Mouse (Mus musculus): ENCODE measurements around the gene G3bp1. TPM values are rescaled to one million over a fixed set of nuclear protein-coding genes. Genes with fewer than 3 reads are reported as not detected.
A peak's percentile ranks its signal among the peaks of the same experiment; 100 is the strongest.

Gene G3bp1
- polyA plus RNA-seq, 1 experiment from 2014 or later, result 282 TPM

GRCm38 (mm10) chr11:55469923-55470691 is 622 bp downstream of the G3bp1 start:
- 1% methylated on average over 46 of the region's 46 CpGs for WGBS
- no peaks in the 10 kb centered on the region for H3K27me3 ChIP-seq (replicated peaks; ENCODE audit: low read depth, poor library complexity, severe bottlenecking)
- H3K4me3 ChIP-seq, result peak overlapping the region; percentile 89

GRCm38 (mm10) chr11:55470761-55471160 is 1.3 kb downstream of the G3bp1 start:
- H3K27ac ChIP-seq (replicated peaks), result peak overlapping the region; percentile 97
- H3K4me1 ChIP-seq, result peaks cover 23% of the 10 kb centered on the region
- no peaks in the 10 kb centered on the region for H3K9me3 ChIP-seq
- peak overlapping the region; percentile 89 for H3K4me3 ChIP-seq
- WGBS, result 61% methylated on average over 8 of the region's 8 CpGs
- no peaks in the 10 kb centered on the region for H3K27me3 ChIP-seq (replicated peaks; ENCODE audit: low read depth, poor library complexity, severe bottlenecking)
- DNase-seq (ENCODE audit: low spot score), result no peak
- peaks cover 45% of the 10 kb centered on the region for H3K36me3 ChIP-seq (replicated peaks)

More at GRCm38 (mm10) chr11:55469923-55470691, 622 bp downstream of the G3bp1 start:
- peaks cover 42% of the 10 kb centered on the region for H3K36me3 ChIP-seq (replicated peaks)
- no peaks in the 10 kb centered on the region for H3K9me3 ChIP-seq
- peaks cover 23% of the 10 kb centered on the region for H3K4me1 ChIP-seq
- peak overlapping the region; percentile 97 for H3K27ac ChIP-seq (replicated peaks)
- peak; percentile 62 for DNase-seq (ENCODE audit: low spot score)

- 94% methylated on average over 7 of the region's 7 CpGs for WGBS
- Histone ChIP-seq H3K36me3 (replicated peaks) (peaks cover 52% of the 10 kb centered on the region), H3K4me3 (peak overlapping the region; percentile 89), H3K4me1 (peaks cover 23% of the 10 kb centered on the region), H3K9me3 (no peaks in the 10 kb centered on the region), H3K27ac (replicated peaks) (no peak overlapping the region), H3K27me3 (replicated peaks; ENCODE audit: low read depth, poor library complexity, severe bottlenecking) (no peaks in the 10 kb centered on the region)
- DNase-seq (ENCODE audit: low spot score), result no peak
These were observed 2.0 kb downstream of the G3bp1 start for GRCm38 (mm10) chr11:55471467-55471866.

- H3K4me1 ChIP-seq, result peaks cover 18% of the 10 kb centered on the region
- H3K36me3 ChIP-seq (replicated peaks), result peaks cover 69% of the 10 kb centered on the region
- H3K27ac ChIP-seq (replicated peaks), result no peak overlapping the region
- WGBS, result 94% methylated on average over 3 of the region's 3 CpGs
- DNase-seq (ENCODE audit: low spot score), result no peak
- no peaks in the 10 kb centered on the region for H3K9me3 ChIP-seq
- H3K27me3 ChIP-seq (replicated peaks; ENCODE audit: low read depth, poor library complexity, severe bottlenecking), result no peaks in the 10 kb centered on the region
- no peak overlapping the region for H3K4me3 ChIP-seq
These were observed 3.7 kb downstream of the G3bp1 start for GRCm38 (mm10) chr11:55473219-55473618.

GRCm38 (mm10) chr11:55485443-55485842 is 16.0 kb downstream of the G3bp1 start:
- Histone ChIP-seq H3K9me3 (no peaks in the 10 kb centered on the region), H3K27ac (replicated peaks) (no peak overlapping the region), H3K27me3 (replicated peaks; ENCODE audit: low read depth, poor library complexity, severe bottlenecking) (no peaks in the 10 kb centered on the region), H3K36me3 (replicated peaks) (peaks cover 97% of the 10 kb centered on the region), H3K4me1 (no peaks in the 10 kb centered on the region), H3K4me3 (no peak overlapping the region)
- 97% methylated on average over 7 of the region's 7 CpGs for WGBS
- DNase-seq (ENCODE audit: low spot score), result no peak

- Histone ChIP-seq H3K36me3 (replicated peaks) (peaks cover 99% of the 10 kb centered on the region), H3K27me3 (replicated peaks; ENCODE audit: low read depth, poor library complexity, severe bottlenecking) (no peaks in the 10 kb centered on the region), H3K27ac (replicated peaks) (no peak overlapping the region), H3K4me3 (no peak overlapping the region), H3K9me3 (no peaks in the 10 kb centered on the region), H3K4me1 (no peaks in the 10 kb centered on the region)
- WGBS, result 91% methylated on average over 6 of the region's 6 CpGs
- DNase-seq (ENCODE audit: low spot score), result no peak
These were observed 26.7 kb downstream of the G3bp1 start for GRCm38 (mm10) chr11:55496158-55496557.

GRCm38 (mm10) chr11:55497885-55498284 is 28.4 kb downstream of the G3bp1 start:
- Histone ChIP-seq H3K4me3 (no peak overlapping the region), H3K9me3 (no peaks in the 10 kb centered on the region), H3K27me3 (replicated peaks; ENCODE audit: low read depth, poor library complexity, severe bottlenecking) (no peaks in the 10 kb centered on the region), H3K36me3 (replicated peaks) (peaks cover 99% of the 10 kb centered on the region), H3K27ac (replicated peaks) (no peak overlapping the region), H3K4me1 (no peaks in the 10 kb centered on the region)
- DNase-seq (ENCODE audit: low spot score), result peak; percentile 41
- WGBS, result 73% methylated on average over 5 of the region's 5 CpGs

GRCm38 (mm10) chr11:55501955-55502531 is 32.6 kb downstream of the G3bp1 start:
- 86% methylated on average over 8 of the region's 8 CpGs for WGBS

GRCm38 (mm10) chr11:55502886-55503285 is 33.4 kb downstream of the G3bp1 start:
- Histone ChIP-seq H3K36me3 (replicated peaks) (peaks cover 64% of the 10 kb centered on the region), H3K9me3 (no peaks in the 10 kb centered on the region), H3K27ac (replicated peaks) (no peak overlapping the region), H3K27me3 (replicated peaks; ENCODE audit: low read depth, poor library complexity, severe bottlenecking) (no peaks in the 10 kb centered on the region), H3K4me3 (no peak overlapping the region), H3K4me1 (no peaks in the 10 kb centered on the region)
- WGBS, result 77% methylated on average over 5 of the region's 5 CpGs
- no peak for DNase-seq (ENCODE audit: low spot score)

More at GRCm38 (mm10) chr11:55501955-55502531, 32.6 kb downstream of the G3bp1 start:
- Histone ChIP-seq H3K4me3 (no peak overlapping the region), H3K27ac (replicated peaks) (no peak overlapping the region), H3K36me3 (replicated peaks) (peaks cover 73% of the 10 kb centered on the region), H3K9me3 (no peaks in the 10 kb centered on the region), H3K4me1 (no peaks in the 10 kb centered on the region), H3K27me3 (replicated peaks; ENCODE audit: low read depth, poor library complexity, severe bottlenecking) (no peaks in the 10 kb centered on the region)
- no peak for DNase-seq (ENCODE audit: low spot score)

GRCm38 (mm10) chr11:55505485-55505884 is 36.0 kb downstream of the G3bp1 start:
- Histone ChIP-seq H3K36me3 (replicated peaks) (peaks cover 39% of the 10 kb centered on the region), H3K4me1 (no peaks in the 10 kb centered on the region), H3K27ac (replicated peaks) (no peak overlapping the region), H3K27me3 (replicated peaks; ENCODE audit: low read depth, poor library complexity, severe bottlenecking) (no peaks in the 10 kb centered on the region), H3K4me3 (no peak overlapping the region), H3K9me3 (no peaks in the 10 kb centered on the region)
- 91% methylated on average over 3 of the region's 3 CpGs for WGBS
- no peak for DNase-seq (ENCODE audit: low spot score)

- peak; percentile 42 for DNase-seq (ENCODE audit: low spot score)
- no peaks in the 10 kb centered on the region for H3K4me1 ChIP-seq
- no peak overlapping the region for H3K4me3 ChIP-seq
- no peaks in the 10 kb centered on the region for H3K9me3 ChIP-seq
- no peaks in the 10 kb centered on the region for H3K27me3 ChIP-seq (replicated peaks; ENCODE audit: low read depth, poor library complexity, severe bottlenecking)
- 52% methylated on average over 5 of the region's 5 CpGs for WGBS
- H3K36me3 ChIP-seq (replicated peaks), result 0 out of 2 replicates have a peak, but pooled peaks cover 3% of the 10 kb centered on the region
- H3K27ac ChIP-seq (replicated peaks), result no peak overlapping the region
These were observed 41.9 kb downstream of the G3bp1 start for GRCm38 (mm10) chr11:55511374-55511773.

- Histone ChIP-seq H3K27ac (replicated peaks) (no peak overlapping the region), H3K4me1 (peaks cover 2% of the 10 kb centered on the region; the same call in 1 of the 2 replicates), H3K36me3 (replicated peaks) (0 out of 2 replicates have a peak, but pooled peaks cover 3% of the 10 kb centered on the region), H3K9me3 (no peaks in the 10 kb centered on the region), H3K4me3 (no peak overlapping the region), H3K27me3 (replicated peaks; ENCODE audit: low read depth, poor library complexity, severe bottlenecking) (no peaks in the 10 kb centered on the region)
- 70% methylated on average over 5 of the region's 5 CpGs for WGBS
- DNase-seq (ENCODE audit: low spot score), result no peak
These were observed 48.2 kb downstream of the G3bp1 start for GRCm38 (mm10) chr11:55517666-55518065.
